18 mouse cellular contexts compared by ENCODE assay signal in the genomic region with DNA sequence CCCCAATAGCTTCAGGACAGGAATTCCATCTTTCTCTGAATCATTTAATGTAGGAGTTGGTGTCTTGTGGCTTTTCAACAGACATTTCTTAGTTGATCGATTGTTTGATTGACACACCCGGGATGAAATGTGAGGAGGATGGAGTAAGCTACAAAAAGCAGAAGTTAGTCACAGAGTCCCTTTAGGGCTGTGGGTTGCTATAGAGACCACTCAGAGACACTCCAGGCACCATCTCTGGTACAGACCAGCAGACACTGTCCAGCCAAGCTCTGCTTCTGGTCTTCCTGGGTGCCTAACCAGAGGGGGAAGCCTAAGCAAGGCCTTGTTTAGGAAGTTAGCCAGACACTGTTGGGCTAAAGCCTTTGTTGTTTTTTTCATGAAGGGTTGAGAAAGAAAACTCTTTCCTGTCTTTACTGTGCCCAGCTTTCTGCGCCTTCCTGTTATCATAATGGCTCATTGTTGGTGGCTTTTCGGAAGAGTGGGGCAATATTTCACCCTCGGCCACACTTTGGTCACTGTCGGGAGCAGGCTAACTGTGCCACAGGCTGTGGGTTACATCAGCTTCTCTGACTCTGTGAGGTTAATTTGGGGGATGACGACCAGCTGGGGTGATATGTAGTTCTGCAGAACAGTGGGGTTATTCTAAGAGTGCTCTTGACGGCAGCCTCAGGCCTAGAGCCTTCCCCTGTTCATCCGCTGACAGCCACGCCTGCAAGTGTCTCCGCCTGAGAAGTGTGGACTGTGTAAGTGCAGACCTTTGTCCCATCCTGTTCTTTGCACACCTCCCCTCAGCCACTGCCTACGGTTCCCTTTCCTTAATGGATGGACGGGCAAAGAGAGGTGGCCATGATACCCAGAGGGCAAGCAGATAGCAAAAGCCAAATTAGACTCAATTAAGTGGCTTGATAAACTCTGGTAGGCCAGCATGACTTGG. TPM values are rescaled to one million over a fixed set of nuclear protein-coding genes. Genes with fewer than 3 reads are reported as not detected.
A peak's percentile ranks its signal among the peaks of the same experiment; 100 is the strongest.
DNase-seq lines count a peak whose midpoint lies in the region; ATAC-seq and TF ChIP-seq lines count a peak whose summit lies in the region.
"Had no signal": no experiment of that assay in that cellular context is flagged by ENCODE, and none has a peak within 500 bp of the region (broad histone marks: within the 10 kb centered on the region; RNA-seq: fewer than 3 reads in every experiment).

No protein-coding gene starts in this region.

- no peak for TF ChIP-seq EP300 in liver, postnatal 0 days (IDR thresholded peaks at IDR 0.05; ENCODE audit: low read depth)

- 47% methylated on average over 13 of the region's 13 CpGs for WGBS in liver, postnatal 0 days (ENCODE audit: insufficient replicate concordance)
- WGBS in bone marrow, adult 2 months, result 23% methylated on average over 13 of the region's 13 CpGs
- 58% methylated on average over 13 of the region's 13 CpGs for WGBS in lung, embryonic 16.5 days
- WGBS in thymus, adult 2 months, result 50% methylated on average over 13 of the region's 13 CpGs

- no peaks in the 10 kb centered on the region for H3K9me3 ChIP-seq in liver, postnatal 0 days (ENCODE audit: low read length)
- no peaks in the 10 kb centered on the region for H3K9me3 ChIP-seq in lung, embryonic 16.5 days (ENCODE audit: control insufficient read depth, low read length)
- H3K9me3 ChIP-seq: forebrain, embryonic 15.5 days; G1E; limb, embryonic 12.5 days; neural tube, embryonic 15.5 days had no signal

- DNase-seq in liver, postnatal 0 days, result no peak
- DNase-seq in liver, result no peak
- peak; percentile 9 to 17 for DNase-seq in natural killer cell, adult 2 months (ENCODE audit: low spot score in 2 of 2)
- no peak for DNase-seq in right cerebral cortex, adult 18-20 months
- DNase-seq in T-cell, adult 2 months (ENCODE audit: low spot score), result no peak
- no peak for DNase-seq in thymus, adult 2 months
- DNase-seq: cerebellum, adult 11-12 months; gastrocnemius, adult 2 months; heart, adult 2 months; kidney, adult 11 months; kidney, postnatal 14 days; thymus, adult 18-20 months had no signal

- TF ChIP-seq CTCF in liver, postnatal 0 days (IDR thresholded peaks at IDR 0.05; ENCODE audit: low read depth), result no peak
- TF ChIP-seq CTCF in bone marrow, adult 2 months (IDR thresholded peaks at IDR 0.05; ENCODE audit: control insufficient read depth, insufficient read depth, low read length), result no peak
- no peak for TF ChIP-seq CTCF in thymus, adult 2 months (IDR thresholded peaks at IDR 0.05; ENCODE audit: borderline replicate concordance, control insufficient read depth, extremely low read depth, insufficient read depth, low read length, poor library complexity)

- no peak overlapping the region for H3K4me3 ChIP-seq in liver, postnatal 0 days (ENCODE audit: low read depth, low read length)
- H3K4me3 ChIP-seq in bone marrow, adult 2 months (replicated peaks; ENCODE audit: control insufficient read depth, low read depth, low read length), result no peak overlapping the region
- no peak overlapping the region for H3K4me3 ChIP-seq in lung, embryonic 16.5 days (ENCODE audit: low read length)
- no peak overlapping the region for H3K4me3 ChIP-seq in thymus, adult 2 months (ENCODE audit: control insufficient read depth, insufficient read depth, low read length)
- H3K4me3 ChIP-seq: forebrain, embryonic 15.5 days; gastrocnemius, adult 2 months; heart, adult 2 months; limb, embryonic 12.5 days; neural tube, embryonic 15.5 days had no signal

- H3K4me1 ChIP-seq in liver, postnatal 0 days (ENCODE audit: insufficient read depth), result no peaks in the 10 kb centered on the region
- peaks cover 7% of the 10 kb centered on the region for H3K4me1 ChIP-seq in bone marrow, adult 2 months (ENCODE audit: control insufficient read depth, insufficient read depth, low read length)
- peaks cover 7% of the 10 kb centered on the region; the same call in 1 of the 2 replicates for H3K4me1 ChIP-seq in lung, embryonic 16.5 days (replicated peaks; ENCODE audit: control insufficient read depth, insufficient read depth, low read length)
- H3K4me1 ChIP-seq in thymus, adult 2 months (replicated peaks; ENCODE audit: control insufficient read depth, insufficient read depth, low read length), result no peaks in the 10 kb centered on the region
- H3K4me1 ChIP-seq: forebrain, embryonic 15.5 days had no signal

- H3K4me2 ChIP-seq in liver, postnatal 0 days (ENCODE audit: low read depth, low read length), result no peak overlapping the region
- H3K4me2 ChIP-seq in lung, embryonic 16.5 days (ENCODE audit: low read depth, low read length), result no peak overlapping the region
- H3K4me2 ChIP-seq: forebrain, embryonic 15.5 days; limb, embryonic 12.5 days; neural tube, embryonic 15.5 days had no signal

- H3K27ac ChIP-seq in liver, postnatal 0 days (ENCODE audit: low read depth), result no peak overlapping the region
- H3K27ac ChIP-seq in bone marrow, adult 2 months (ENCODE audit: control insufficient read depth, insufficient read depth, low read depth, low read length, poor library complexity), result peak overlapping the region; percentile 72
- peak overlapping the region; percentile 19; the same call in 1 of the 2 replicates for H3K27ac ChIP-seq in lung, embryonic 16.5 days (ENCODE audit: low read length)
- H3K27ac ChIP-seq in thymus, adult 2 months (ENCODE audit: control insufficient read depth, insufficient read depth, low read length), result no peak overlapping the region
- H3K27ac ChIP-seq: forebrain, embryonic 15.5 days; gastrocnemius, adult 2 months; heart, adult 2 months; limb, embryonic 12.5 days; neural tube, embryonic 15.5 days had no signal

- no peaks in the 10 kb centered on the region for H3K36me3 ChIP-seq in liver, postnatal 0 days (replicated peaks; ENCODE audit: insufficient read depth, low read length)
- H3K36me3 ChIP-seq in lung, embryonic 16.5 days (ENCODE audit: control insufficient read depth, insufficient read depth, low read length), result no peaks in the 10 kb centered on the region
- H3K36me3 ChIP-seq in thymus, adult 2 months (ENCODE audit: control insufficient read depth, insufficient read depth, low read length), result no peaks in the 10 kb centered on the region
- H3K36me3 ChIP-seq: forebrain, embryonic 15.5 days; G1E; limb, embryonic 12.5 days; neural tube, embryonic 15.5 days had no signal

- no peak overlapping the region for H3K9ac ChIP-seq in liver, postnatal 0 days (replicated peaks)
- H3K9ac ChIP-seq in lung, embryonic 16.5 days (ENCODE audit: low read length), result no peak overlapping the region
- H3K9ac ChIP-seq: forebrain, embryonic 15.5 days; limb, embryonic 12.5 days; neural tube, embryonic 15.5 days had no signal

- no peaks in the 10 kb centered on the region for H3K27me3 ChIP-seq in liver, postnatal 0 days (ENCODE audit: insufficient read depth, low read length)
- no peaks in the 10 kb centered on the region for H3K27me3 ChIP-seq in lung, embryonic 16.5 days (ENCODE audit: control insufficient read depth, insufficient read depth, low read depth, low read length)
- H3K27me3 ChIP-seq in thymus, adult 2 months (ENCODE audit: control insufficient read depth, insufficient read depth, low read length), result no peaks in the 10 kb centered on the region
- H3K27me3 ChIP-seq: forebrain, embryonic 15.5 days; limb, embryonic 12.5 days; neural tube, embryonic 15.5 days had no signal

- peak; percentile 27; the same call in 1 of the 2 replicates for ATAC-seq in liver, postnatal 0 days
- peak; percentile 48 for ATAC-seq in lung, embryonic 16.5 days (ENCODE audit: low read depth)
- ATAC-seq: forebrain, embryonic 15.5 days had no signal

- TF ChIP-seq POLR2A in bone marrow, adult 2 months (IDR thresholded peaks at IDR 0.05; ENCODE audit: borderline replicate concordance, control insufficient read depth, low read depth, low read length), result no peak
- no peak for TF ChIP-seq POLR2A in thymus, adult 2 months (IDR thresholded peaks at IDR 0.05; ENCODE audit: control insufficient read depth, extremely low read depth, insufficient read depth, low read length, poor library complexity)

RNA-seq across cellular contexts. Expression of a gene that starts 46.5 kb away (rescaled TPM):
- polyA plus RNA-seq in liver, postnatal 0 days (2015; fragmentation: Nextera tagmentation; extraction: Ambion mirVana), result 11.2 and 12.6 TPM in 2 replicates
- polyA plus RNA-seq in bone marrow, adult 2 months (2011; ENCODE audit: insufficient read depth, insufficient read length, low replicate concordance, missing spikeins), result 1.1 and 2.2 TPM in 2 replicates
- polyA plus RNA-seq in lung, embryonic 16.5 days (2015; fragmentation: Nextera tagmentation; extraction: Ambion mirVana), result 14.8 and 16.9 TPM in 2 replicates
- polyA plus RNA-seq in thymus, adult 2 months (2012; rRNA removed), result 8.2 and 9.9 TPM in 2 replicates
- polyA plus RNA-seq: G1E had no signal

Comparison
In these comparisons a context has a peak if more than half of its experiments do, and no peak if none do; other contexts are left out.
1. DNase-seq: peak in natural killer cell, adult 2 months (2 of 2); none in liver, postnatal 0 days (single experiment), liver (single experiment), right cerebral cortex, adult 18-20 months (single experiment), T-cell, adult 2 months (single experiment) and thymus, adult 2 months (single experiment).
2. H3K27ac ChIP-seq: peak in bone marrow, adult 2 months (single experiment) and lung, embryonic 16.5 days (single experiment); none in liver, postnatal 0 days (single experiment) and thymus, adult 2 months (single experiment).